Mouse (Mus musculus): Measurements from ENCODE around the gene Slc48a1.

Gene Slc48a1

DNA sequence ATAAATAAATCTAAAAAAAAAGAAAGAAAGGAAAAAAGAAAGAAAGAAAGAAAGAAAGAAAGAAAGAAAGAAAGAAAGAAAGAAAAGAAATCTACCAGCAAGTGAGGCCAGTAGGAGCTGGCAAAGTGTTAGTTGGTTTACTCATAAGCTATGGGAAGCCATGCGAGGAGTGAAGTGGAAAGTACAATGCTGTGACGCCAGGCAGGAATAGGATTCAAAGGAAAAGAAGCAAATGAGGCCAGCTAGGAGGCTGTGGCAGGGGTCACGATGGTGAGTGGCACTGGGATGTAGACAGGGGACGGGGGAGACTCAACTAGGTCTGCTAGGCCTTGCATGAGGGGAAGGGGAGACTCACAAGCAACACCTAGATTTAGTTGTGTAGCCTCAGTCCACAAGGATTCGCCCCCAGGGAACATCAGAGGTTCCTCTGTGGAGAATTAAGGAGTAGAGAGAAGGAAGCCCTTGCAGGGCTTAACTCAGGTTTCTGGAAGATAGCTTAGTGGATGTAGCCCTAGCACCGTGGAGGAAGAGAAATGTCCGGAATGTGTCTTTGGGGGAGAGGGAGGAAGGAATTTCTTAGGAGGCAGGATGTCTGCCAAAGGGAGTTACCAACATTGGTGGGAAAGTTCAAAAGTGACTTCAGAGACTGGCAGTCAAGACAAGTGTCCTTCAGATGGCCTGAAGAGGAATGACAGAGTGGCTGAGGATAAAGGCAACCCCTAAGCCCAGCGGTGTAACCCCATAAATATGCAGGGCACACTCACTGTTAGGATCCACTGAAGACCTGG is at the start of gene Slc48a1:
Gene Slc48a1 (plus strand): TSS at position 210 of the 788 bp plus-strand sequence.
- no peak for DNase-seq (ENCODE audit: low read depth, low spot score)

DNA sequence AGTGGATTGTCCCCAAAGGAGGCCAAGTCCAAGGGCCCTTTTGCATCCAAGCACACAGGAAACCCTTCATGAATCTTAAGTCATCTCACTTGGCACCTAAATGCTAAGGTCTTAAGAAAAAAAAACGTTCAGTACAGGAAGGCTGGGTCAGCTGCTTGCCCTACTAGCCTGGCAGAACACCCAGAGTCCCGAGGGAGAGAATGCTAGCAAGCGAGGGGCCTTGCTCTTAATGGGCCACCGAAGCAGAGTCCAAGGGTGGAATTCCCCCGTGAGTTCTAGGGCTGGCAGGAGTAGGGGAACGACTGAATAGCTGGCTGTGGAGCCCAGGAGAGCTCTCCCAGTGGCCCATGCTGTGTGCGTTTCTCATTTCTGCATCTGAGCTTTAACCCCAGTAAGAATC is 49.5 kb upstream of the Slc48a1 start:
- no peak for DNase-seq (ENCODE audit: low read depth, low spot score)

DNA sequence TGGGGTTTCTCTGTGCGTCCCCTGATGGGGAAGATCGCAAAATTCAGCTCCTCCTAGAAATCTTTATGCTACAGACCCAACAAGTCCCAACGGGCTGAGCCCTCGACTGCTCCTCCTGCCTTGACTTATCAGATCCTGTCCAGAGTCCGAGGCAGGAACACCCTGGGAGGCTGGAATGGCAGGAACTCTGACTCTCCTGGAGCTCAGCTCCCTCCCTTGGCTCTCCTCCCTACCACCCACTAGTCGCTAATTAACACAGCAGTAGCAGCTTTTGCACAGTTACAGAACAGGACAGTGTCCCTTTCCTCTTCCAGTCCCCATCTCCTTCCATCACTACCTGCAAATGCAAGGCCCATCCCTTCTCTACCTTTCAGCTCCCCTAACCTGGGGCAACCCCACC is 48.0 kb upstream of the Slc48a1 start:
- no peak for DNase-seq (ENCODE audit: low read depth, low spot score)

DNA sequence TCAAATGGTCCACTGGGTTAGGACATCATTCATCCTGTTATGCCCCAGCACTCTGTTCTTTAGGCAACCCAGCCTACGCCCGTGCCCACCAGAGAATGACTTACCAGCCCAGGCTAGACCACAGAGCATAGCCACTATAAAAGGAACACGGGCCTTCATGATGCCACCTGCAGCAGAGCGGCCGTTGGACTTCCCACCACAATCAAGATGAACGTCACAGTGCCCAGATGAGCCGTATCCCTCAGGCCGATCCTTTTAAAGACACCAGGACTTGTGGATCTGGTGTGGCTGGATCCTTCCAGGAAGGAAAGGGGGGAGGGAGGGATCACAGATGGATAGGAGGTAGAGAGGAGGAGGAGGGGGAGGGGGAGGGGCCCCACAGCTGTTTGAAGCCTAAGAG is 47.2 kb upstream of the Slc48a1 start, which contains the start of gene Endou:
Gene Endou (minus strand): TSS at position 229 of the 400 bp plus-strand sequence.
- no peak for DNase-seq (ENCODE audit: low read depth, low spot score)

DNA sequence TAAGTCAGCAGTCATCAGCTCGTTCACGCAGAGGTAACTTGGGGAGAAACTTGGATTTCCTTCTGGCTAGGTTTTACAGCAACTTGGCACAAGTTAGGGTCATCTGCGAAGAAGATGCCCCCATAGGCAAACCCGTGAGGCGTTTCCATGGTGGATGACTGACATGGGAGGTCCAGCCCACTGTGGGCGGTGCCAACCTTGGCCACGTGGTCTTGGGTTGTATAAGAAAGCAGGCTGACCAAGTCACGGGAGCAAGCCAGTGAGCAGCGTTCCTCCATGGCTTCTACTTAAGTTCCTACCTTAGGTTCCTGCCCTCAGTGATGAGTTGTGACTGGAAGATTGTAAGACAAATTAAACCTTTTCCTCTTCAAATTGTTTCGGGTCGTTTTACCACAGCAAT is 46.3 kb upstream of the Slc48a1 start:
- DNase-seq (ENCODE audit: low read depth, low spot score): no peak

DNA sequence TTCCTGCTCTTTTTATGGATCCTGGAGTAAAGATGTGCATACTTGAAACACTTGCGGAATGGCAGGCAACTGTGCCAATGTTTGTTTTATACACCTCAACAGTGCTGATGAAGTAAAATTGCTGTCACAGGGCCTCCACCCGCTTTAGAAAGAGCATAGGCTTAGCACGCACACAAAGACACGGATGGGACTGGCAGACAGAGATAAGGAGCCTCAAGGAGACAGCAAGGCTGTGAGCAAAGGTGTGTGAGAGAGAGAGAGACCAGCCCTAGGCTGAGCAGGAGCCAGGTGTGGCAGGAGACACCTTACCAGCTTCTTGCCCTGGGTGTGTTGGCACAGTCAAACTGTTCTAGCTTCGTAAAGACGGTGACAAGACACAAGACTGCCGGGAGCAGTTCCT is 39.4 kb upstream of the Slc48a1 start:
- no peak for DNase-seq (ENCODE audit: low read depth, low spot score)

DNA sequence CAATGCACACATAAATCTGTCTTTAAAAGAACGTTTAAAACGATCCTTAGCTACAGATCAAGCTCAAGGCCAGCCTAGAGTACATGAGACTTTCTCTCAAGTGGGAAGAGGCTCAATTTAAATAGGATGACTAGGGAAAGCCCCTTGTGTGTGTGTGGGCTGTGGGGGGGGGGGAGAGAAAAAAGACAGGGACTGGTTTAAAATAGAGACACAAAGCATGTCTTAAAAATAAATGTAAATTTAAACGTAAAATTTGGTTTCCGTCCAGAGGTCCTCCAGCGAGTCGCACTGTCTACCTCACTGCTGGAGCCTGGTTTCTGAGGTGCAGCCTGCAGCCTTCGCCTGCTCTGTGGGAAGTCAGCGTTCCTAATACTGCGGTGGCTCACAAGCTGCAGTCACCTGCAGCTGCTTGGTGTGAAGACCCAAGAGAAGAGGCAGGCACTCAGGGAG is 38.0 kb upstream of the Slc48a1 start:
- DNase-seq (ENCODE audit: low read depth, low spot score): no peak

DNA sequence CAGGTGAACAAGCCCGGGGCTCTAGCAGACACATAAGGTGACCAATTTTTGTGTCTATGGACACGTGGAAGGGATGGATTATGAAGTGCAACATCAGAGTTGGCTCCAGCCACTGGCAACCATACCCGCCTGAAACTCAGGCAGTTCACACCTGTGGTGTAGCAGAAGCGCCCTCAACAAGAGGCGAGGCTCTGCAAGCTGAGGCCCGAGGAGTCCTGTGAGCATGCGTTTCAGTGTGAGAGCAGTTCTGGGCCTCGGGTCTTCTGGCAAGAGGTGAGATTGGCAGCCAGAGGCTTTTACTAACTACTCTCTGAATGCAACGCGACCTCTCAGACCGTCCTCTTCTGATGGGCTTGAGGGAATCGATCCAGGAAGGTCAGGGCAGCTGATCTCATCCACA is 36.7 kb upstream of the Slc48a1 start:
- no peak for DNase-seq (ENCODE audit: low read depth, low spot score)

DNA sequence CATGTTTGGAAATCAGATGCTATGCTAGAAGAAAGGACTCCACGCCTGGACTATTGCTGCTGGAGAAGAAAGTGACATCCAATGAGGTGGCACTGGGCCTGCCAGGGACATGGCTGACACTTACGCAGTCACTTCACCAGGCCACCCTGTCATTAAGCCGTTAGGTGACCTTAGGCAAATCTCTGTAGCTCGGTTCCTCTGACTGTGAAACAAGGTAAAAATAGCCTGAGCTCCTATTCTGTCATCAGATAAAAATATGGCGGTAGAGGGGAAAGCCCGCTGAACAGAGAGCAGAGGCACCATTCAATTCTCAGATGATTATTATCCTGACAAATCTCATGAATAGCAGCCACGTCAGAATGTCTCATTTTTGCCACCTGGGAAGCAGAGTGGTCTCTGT is 36.2 kb upstream of the Slc48a1 start:
- no peak for DNase-seq (ENCODE audit: low read depth, low spot score)

DNA sequence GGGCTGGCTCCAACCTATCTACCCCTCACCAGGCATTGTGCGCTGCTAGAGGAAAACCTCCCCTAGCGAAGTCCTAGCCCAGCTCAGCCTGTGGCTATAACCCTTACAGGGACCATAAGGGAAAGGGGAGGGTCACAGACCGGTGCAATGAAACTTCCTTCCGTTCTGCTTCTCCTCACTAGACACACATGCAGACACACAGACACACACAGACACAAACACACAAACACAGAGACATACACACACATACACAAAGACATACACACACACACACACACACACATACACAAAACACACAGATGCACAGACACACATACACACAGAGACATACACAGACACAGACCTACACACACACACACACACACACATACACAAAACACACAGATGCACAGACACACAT is 35.7 kb upstream of the Slc48a1 start:
- DNase-seq (ENCODE audit: low read depth, low spot score): no peak

DNA sequence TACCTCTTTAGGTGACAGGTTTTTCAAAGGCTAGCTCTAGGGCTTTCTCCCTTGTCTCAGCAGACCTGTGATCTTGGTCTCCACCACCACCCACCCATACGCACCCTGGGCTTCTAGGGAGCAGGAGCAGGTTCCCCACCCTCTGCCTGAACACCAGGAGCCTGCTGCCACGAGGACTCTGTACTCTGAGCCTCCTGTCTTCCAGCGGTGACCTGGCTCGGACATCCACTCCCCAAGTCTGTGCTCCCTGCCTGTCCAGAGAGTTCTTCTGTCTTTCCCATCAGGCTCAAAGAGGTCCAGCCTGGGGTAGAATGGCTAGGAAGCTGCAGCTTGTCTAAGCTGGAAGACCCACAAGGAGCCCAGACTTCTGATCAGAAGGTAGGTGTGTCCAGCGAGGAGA is 35.1 kb upstream of the Slc48a1 start:
- DNase-seq (ENCODE audit: low read depth, low spot score): no peak

DNA sequence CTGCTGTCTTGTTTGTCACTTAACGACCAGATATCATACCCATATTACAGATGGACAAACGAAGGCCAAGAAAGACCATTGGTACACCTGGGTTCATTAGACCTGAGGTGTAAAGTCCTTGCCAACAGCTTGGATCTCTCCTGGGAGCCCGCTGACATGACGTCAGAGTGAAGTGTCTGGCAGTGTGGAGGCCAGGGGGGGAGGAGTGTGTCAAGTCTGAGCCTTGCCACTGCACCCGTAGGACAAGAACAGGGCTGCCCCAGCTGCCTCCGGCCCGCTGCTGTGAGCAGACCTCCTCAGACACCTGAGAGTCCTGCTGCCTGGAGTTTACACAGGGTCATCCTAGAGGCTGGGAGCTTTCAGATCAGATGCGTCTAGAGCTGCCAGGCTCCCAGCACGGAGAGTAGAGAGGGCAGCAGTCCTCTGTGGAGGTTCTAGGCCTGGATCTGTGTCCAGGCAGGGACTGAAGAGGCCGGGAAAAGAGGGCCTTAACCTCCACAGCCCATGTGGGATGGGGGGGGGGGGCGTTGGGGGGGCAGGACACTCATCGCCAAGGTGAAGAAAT is 34.3 kb upstream of the Slc48a1 start:
- no peak for DNase-seq (ENCODE audit: low read depth, low spot score)

DNA sequence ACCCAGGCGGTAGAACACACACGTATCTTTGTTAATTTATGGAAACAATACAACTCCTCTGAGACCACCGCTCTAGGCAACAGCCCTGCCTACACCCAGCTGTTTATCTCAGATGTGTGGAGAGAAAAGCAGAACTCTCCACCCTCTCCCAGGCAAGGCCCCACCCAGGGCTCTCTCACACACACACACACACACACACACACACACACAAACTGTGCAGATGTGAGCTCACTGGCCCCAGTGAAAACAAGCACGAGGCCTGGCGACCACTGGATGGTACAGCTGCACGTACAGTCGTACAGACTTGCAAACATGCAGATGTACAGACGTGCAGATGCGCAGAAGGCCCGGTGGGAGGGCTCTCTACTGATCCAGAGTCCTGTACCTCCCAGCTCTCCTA is 33.4 kb upstream of the Slc48a1 start:
- DNase-seq (ENCODE audit: low read depth, low spot score): no peak

DNA sequence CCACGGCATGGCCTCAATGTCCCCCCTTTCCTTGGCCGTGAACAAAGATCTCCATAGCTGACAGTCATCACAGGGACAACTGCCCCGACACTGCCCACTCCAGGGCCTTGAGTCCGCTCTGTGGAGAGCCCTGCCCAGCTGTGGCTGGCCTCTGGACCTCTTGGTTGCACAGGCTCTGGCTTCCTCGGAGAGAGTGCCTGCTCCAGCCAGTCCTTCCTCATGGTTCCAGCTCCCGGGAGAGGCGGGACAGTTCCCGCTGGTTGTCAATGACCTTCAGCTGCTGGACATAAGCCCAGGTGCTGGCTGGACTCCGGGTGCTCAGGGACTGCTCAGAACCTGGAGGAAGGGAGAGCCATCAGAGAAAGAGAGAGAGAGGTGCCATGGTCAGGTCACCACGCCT is 33.0 kb upstream of the Slc48a1 start:
- DNase-seq (ENCODE audit: low read depth, low spot score): no peak

DNA sequence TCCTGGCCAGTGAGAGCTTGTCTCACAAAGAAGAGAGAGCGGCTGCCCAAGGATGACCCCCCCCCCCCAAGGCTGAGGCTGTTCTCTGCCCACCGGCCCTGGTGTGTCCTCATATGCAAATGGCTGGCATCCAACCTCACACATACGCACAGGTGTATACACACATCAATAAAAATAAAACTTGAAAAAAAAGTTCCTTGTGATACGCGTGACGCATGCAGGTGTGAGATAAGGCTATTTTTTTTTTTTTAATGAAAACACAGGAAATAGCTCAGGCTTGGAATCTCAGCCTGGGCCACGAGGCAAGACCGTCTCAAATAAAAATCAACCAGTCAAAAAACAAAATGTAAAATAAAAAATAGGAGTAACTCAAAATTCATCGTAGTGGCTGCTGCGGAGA is 32.0 kb upstream of the Slc48a1 start:
- no peak for DNase-seq (ENCODE audit: low read depth, low spot score)

DNA sequence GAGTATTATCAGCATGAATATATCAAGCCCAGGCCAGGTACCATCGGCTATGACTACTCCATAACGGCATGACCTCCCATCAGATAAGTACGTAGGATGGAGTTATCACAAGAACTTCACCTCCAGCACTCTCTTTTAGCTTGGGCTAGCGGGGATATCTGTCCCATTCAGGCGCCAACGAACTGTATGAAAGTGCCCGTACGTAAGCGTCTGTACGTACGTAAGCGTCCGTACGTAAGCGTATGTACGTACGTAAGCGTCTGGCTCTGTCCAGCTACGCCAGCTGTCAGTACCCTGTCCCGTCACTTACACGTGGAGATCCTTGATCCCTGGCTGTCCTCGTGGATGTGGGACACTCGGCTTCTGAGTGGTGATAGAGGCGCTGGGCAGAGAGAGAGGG is 31.6 kb upstream of the Slc48a1 start:
- no peak for DNase-seq (ENCODE audit: low read depth, low spot score)

DNA sequence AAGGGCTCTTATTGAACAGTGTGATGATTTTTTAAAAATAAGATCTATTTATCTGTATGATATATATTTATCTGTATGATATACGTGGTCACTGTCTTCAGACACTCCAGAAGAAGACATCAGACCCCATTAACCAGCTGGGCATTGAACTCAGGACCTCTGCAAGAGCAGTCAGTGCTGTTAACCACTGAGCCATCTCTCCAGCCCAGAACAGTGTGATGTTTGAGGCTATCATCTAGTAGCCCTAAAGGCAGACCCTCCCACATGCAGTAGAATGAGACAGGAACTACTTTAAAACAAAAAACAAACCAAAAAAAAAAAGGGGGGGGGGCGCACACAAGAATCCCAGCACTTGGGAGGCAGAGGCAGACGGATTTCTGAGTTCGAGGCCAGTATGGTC is 30.8 kb upstream of the Slc48a1 start:
- DNase-seq (ENCODE audit: low read depth, low spot score): no peak

DNA sequence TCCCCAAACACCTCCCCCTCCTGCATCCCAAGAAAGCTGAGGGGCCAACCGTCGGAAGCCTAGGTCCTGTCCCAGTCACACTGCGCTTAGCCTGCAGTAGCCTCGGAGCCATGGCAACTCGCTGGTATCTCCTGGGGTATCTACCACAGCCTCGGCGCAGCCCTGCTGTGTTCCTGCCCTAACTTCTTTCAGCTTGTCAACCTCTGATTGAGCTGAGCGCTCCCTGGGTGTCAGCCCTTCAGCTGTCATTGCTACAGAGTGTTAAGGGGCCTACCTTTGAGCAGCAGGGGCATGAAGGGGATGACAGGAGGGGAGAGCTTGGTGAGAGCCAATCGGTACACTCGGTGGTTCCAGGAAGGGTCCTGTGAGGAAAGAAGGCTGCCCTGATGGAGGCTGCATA is 30.0 kb upstream of the Slc48a1 start:
- DNase-seq (ENCODE audit: low read depth, low spot score): no peak

DNA sequence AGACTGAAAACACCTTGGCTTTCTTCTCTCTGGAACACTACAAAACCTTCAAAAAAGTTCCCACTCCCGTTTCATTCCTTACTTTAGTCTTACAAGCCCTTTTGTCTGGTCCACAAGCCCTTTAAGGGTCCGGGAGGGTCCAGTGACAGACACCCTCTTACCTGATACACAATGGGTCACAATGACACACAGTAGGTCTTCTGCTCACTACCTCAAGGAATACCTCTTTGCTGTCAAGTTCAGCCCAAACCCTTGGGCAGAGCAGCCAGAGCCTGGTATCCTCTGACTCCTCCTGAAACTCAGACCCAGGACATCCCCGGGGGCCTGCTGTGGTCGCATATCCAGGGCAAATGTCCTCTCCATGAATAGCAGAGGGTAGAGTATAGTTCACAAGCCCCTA is 29.4 kb upstream of the Slc48a1 start:
- DNase-seq (ENCODE audit: low read depth, low spot score): no peak

DNA sequence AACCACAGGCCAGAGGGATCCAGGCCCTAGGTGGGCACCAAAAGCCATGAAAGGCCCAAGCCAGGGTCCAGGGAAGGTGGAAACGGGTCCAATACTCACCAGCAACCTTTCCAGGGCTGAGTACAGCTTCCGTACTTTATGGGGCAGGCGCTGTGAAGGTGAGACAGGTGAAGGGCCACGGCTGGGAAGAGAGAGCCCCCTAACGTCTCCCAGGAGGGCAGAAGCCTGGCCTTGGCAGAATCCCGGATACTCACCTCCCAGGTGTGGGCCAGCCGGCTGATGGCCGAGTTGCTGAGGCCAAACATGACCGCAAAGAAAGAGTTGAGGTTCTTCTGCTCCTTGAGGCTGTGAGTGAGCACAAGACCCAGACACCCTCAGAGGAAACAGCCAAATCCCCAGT is 28.9 kb upstream of the Slc48a1 start:
- DNase-seq (ENCODE audit: low read depth, low spot score): no peak

DNA sequence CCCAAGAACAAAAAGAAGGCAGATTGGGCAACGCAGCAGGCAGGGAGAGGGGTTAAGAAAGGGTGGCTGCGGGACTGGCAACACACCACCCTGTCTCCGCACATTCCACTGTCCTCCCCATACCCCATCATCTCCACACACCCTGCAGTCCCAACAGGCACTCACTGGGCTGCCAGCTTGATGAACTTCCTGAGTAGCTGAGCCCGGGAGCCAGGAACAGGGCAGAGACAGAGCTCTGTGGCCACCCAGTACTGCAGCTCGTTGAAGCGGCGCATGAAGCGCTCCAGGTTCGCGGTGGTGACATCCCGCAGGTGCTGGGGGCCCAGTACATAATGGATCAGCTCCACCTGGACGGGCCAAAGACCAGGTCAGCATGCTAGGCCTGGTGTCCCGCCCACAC is 28.5 kb upstream of the Slc48a1 start:
- no peak for DNase-seq (ENCODE audit: low read depth, low spot score)

DNA sequence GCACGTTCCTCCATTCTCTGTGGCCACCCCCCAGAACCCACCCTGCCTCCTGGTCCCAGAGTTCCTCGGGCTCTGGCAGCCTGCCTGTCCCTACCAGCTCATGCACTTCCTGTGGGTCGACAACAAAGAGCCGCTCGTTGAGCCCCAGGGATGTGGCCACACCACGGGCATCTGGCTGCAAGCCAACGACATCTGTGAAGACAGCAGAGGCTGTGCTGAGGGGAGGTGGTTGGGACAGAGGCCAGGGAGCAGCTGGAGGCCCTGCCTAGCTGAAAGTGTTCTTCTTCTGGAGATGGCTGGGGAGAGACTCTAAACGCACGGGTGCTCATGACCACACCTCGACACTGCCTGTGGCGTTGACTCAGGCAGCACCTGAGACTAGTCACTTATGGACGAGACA is 27.6 kb upstream of the Slc48a1 start:
- no peak for DNase-seq (ENCODE audit: low read depth, low spot score)

DNA sequence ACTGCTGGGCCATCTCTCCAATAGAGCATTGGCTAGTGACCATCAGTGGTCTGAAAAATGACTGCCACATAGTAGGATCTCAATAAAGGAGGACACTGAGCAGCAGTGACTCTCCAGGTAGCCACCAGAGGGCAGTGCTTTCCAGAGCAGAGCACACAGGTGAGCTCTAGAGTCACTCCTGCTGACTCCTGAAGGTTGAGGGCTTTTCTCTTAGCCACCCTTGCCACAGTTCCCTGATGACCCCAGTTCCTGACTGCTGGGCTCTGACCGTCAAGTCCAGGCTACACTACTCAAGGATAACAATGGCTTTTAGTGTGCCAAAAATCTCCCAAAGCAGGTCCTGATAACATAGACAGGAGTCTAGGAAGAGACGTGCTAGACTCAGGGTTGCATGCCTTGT is 26.6 kb upstream of the Slc48a1 start:
- DNase-seq (ENCODE audit: low read depth, low spot score): no peak

DNA sequence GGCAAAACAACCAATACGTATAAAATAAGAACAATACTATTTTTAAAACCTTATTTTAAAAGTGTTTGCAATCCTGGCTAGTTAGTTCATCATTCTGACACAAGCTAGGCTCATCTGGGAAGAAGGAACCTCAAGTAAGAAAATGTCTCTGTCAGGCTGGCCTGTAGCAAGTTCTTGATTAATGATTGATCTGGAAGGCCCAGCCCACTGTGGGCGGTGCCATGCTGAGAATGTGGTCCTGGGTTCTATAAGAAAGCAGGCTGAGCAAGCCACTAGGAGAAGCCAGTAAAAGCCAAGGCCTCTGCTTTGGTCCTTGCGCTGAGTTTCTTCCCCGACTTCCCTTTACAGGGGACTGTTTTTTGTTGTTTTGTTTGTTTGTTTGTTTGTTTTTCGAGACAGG is 25.8 kb upstream of the Slc48a1 start:
- no peak for DNase-seq (ENCODE audit: low read depth, low spot score)

All from embryo, embryonic 11.5 days (tissue).